8 mouse cellular contexts compared by ENCODE assay signal in genomic region chr6:47453098-47453497, GRCm38 (mm10). TPM values are rescaled to one million over a fixed set of nuclear protein-coding genes. Genes with fewer than 3 reads are reported as not detected.
DNase-seq lines count a peak whose midpoint lies in the region; ATAC-seq and TF ChIP-seq lines count a peak whose summit lies in the region.

Gene Cul1 (plus strand): TSS chr6:47453398.

- H3K36me3 ChIP-seq in heart, adult 2 months (ENCODE audit: control insufficient read depth, insufficient read depth, low read length): peaks cover 15% of the 10 kb centered on the region
- no peaks in the 10 kb centered on the region for H3K36me3 ChIP-seq in forebrain, postnatal 0 days (ENCODE audit: insufficient read depth)
- no peaks in the 10 kb centered on the region for H3K36me3 ChIP-seq in hindbrain, embryonic 15.5 days
- H3K36me3 ChIP-seq in liver, postnatal 0 days (replicated peaks; ENCODE audit: insufficient read depth, low read length): no peaks in the 10 kb centered on the region

- no peak for TF ChIP-seq EP300 in heart, adult 2 months (IDR thresholded peaks at IDR 0.05; ENCODE audit: insufficient read depth, low read depth, low read length)
- TF ChIP-seq EP300 in liver, postnatal 0 days (IDR thresholded peaks at IDR 0.05; ENCODE audit: low read depth): no peak

- no peak for TF ChIP-seq CTCF in heart, adult 2 months (IDR thresholded peaks at IDR 0.05)
- no peak for TF ChIP-seq CTCF in forebrain, postnatal 0 days (IDR thresholded peaks at IDR 0.05; ENCODE audit: low read depth)
- TF ChIP-seq CTCF in liver, postnatal 0 days (IDR thresholded peaks at IDR 0.05; ENCODE audit: low read depth): no peak

- peak within 1 kb of the TSS; percentile 76 for H3K4me2 ChIP-seq in forebrain, postnatal 0 days (ENCODE audit: low read depth)
- H3K4me2 ChIP-seq in hindbrain, embryonic 15.5 days: peak within 1 kb of the TSS; percentile 82
- peak within 1 kb of the TSS; percentile 87 for H3K4me2 ChIP-seq in liver, postnatal 0 days (ENCODE audit: low read depth, low read length)

- H3K9ac ChIP-seq in heart, adult 2 months (ENCODE audit: low read depth, low read length): peak within 1 kb of the TSS; percentile 98
- peak within 1 kb of the TSS; percentile 100 for H3K9ac ChIP-seq in forebrain, postnatal 0 days
- H3K9ac ChIP-seq in hindbrain, embryonic 15.5 days: peak within 1 kb of the TSS; percentile 99
- peak within 1 kb of the TSS; percentile 99 for H3K9ac ChIP-seq in liver, postnatal 0 days (replicated peaks)

- H3K4me1 ChIP-seq in heart, adult 2 months (ENCODE audit: control insufficient read depth, insufficient read depth, low read length): peaks cover 7% of the 10 kb centered on the region
- H3K4me1 ChIP-seq in forebrain, postnatal 0 days (ENCODE audit: insufficient read depth): 0 out of 2 replicates have a peak, but pooled peaks cover 6% of the 10 kb centered on the region
- H3K4me1 ChIP-seq in hindbrain, embryonic 15.5 days (replicated peaks): peaks cover 20% of the 10 kb centered on the region
- peaks cover 16% of the 10 kb centered on the region for H3K4me1 ChIP-seq in liver, postnatal 0 days (ENCODE audit: insufficient read depth)

- ATAC-seq in activated CD4-positive, CD25-positive, alpha-beta regulatory T cell, adult 4 months: no peak
- ATAC-seq in forebrain, postnatal 0 days: no peak
- ATAC-seq in hindbrain, embryonic 15.5 days (ENCODE audit: low FRiP score, low read depth): no peak
- ATAC-seq in liver, postnatal 0 days: no peak
- ATAC-seq in frontal cortex, adult (ENCODE audit: low TSS enrichment): no peak

- 0 out of 2 replicates have a peak, but pooled peaks cover 2% of the 10 kb centered on the region for H3K79me2 ChIP-seq in heart, adult 2 months (replicated peaks; ENCODE audit: control insufficient read depth, insufficient read depth, low read length)

- no peaks in the 10 kb centered on the region for H3K27me3 ChIP-seq in heart, adult 2 months (ENCODE audit: control insufficient read depth, insufficient read depth, low read length)
- no peaks in the 10 kb centered on the region for H3K27me3 ChIP-seq in forebrain, postnatal 0 days (ENCODE audit: insufficient read depth, low read length)
- H3K27me3 ChIP-seq in hindbrain, embryonic 15.5 days: no peaks in the 10 kb centered on the region
- H3K27me3 ChIP-seq in liver, postnatal 0 days (ENCODE audit: insufficient read depth, low read length): no peaks in the 10 kb centered on the region

- no peaks in the 10 kb centered on the region for H3K9me3 ChIP-seq in forebrain, postnatal 0 days (ENCODE audit: low read length)
- no peaks in the 10 kb centered on the region for H3K9me3 ChIP-seq in hindbrain, embryonic 15.5 days
- no peaks in the 10 kb centered on the region for H3K9me3 ChIP-seq in liver, postnatal 0 days (ENCODE audit: low read length)

- 61% methylated on average over 2 of the region's 2 CpGs for WGBS in heart, adult 2 months
- 33% methylated on average over 2 of the region's 2 CpGs for WGBS in forebrain, postnatal 0 days
- WGBS in hindbrain, embryonic 15.5 days: 39% methylated on average over 2 of the region's 2 CpGs
- 52% methylated on average over 2 of the region's 2 CpGs for WGBS in liver, postnatal 0 days (ENCODE audit: insufficient replicate concordance)

- intact Hi-C loops in heart, adult 2 months (cut with DNase I): loop anchor here (10.0 kb wide), 1 partner anchor 138 kb away; no protein-coding TSS in a partner anchor

- peak within 1 kb of the TSS; percentile 91 for H3K4me3 ChIP-seq in heart, adult 2 months
- peak within 1 kb of the TSS; percentile 99 for H3K4me3 ChIP-seq in forebrain, postnatal 0 days (ENCODE audit: low read depth, low read length)
- H3K4me3 ChIP-seq in hindbrain, embryonic 15.5 days: peak within 1 kb of the TSS; percentile 99
- peak within 1 kb of the TSS; percentile 81 for H3K4me3 ChIP-seq in liver, postnatal 0 days (ENCODE audit: low read depth, low read length)

- TF ChIP-seq POLR2A in heart, adult 2 months (IDR thresholded peaks at IDR 0.05; ENCODE audit: insufficient read depth, low read depth, low read length): no peak

- no peak for DNase-seq in heart, adult 2 months
- no peak for DNase-seq in heart, adult 9 months (ENCODE audit: low spot score in 2 of 2)
- no peak for DNase-seq in forebrain, postnatal 0 days
- no peak for DNase-seq in liver, postnatal 0 days
- DNase-seq in retina, postnatal 1 day: no peak

- peak within 1 kb of the TSS; percentile 93 for H3K27ac ChIP-seq in heart, adult 2 months
- peak within 1 kb of the TSS; percentile 97 for H3K27ac ChIP-seq in forebrain, postnatal 0 days (ENCODE audit: low read depth, low read length)
- H3K27ac ChIP-seq in hindbrain, embryonic 15.5 days (replicated peaks): peak within 1 kb of the TSS; percentile 98
- H3K27ac ChIP-seq in liver, postnatal 0 days (ENCODE audit: low read depth): peak within 1 kb of the TSS; percentile 97

RNA-seq across cellular contexts. Expression of gene Cul1, which starts in this region (rescaled TPM):
- 10 to 100 TPM; 60.0 to 68.6 TPM for total RNA-seq in heart, adult 2 months (2021)
- polyA plus RNA-seq in heart, adult 2 months (2012; rRNA removed): 22.7 and 41.3 TPM in 2 replicates
- 10 to 100 TPM; 65.3 to 70.8 TPM for polyA plus RNA-seq in activated CD4-positive, CD25-positive, alpha-beta regulatory T cell, adult 4 months (2017; shearing (Covaris generic))
- total RNA-seq in forebrain, postnatal 0 days (2014; rRNA removed): 140 and 158 TPM in 2 replicates
- polyA plus RNA-seq in forebrain, postnatal 0 days (2015; fragmentation: Nextera tagmentation; extraction: Ambion mirVana): 106 and 119 TPM in 2 replicates
- polyA plus RNA-seq in hindbrain, embryonic 15.5 days (2015; fragmentation: Nextera tagmentation; extraction: Ambion mirVana): 117 and 127 TPM in 2 replicates
- 45.2 and 45.7 TPM in 2 replicates for polyA plus RNA-seq in liver, postnatal 0 days (2015; fragmentation: Nextera tagmentation; extraction: Ambion mirVana)
